Comparison of ENCODE assay signal across 11 mouse cellular contexts in genomic region chr8:124278956-124279689, GRCm38 (mm10). TPM values are rescaled to one million over a fixed set of nuclear protein-coding genes. Genes with fewer than 3 reads are reported as not detected.
DNase-seq lines count a peak whose midpoint lies in the region; ATAC-seq and TF ChIP-seq lines count a peak whose summit lies in the region.
"Had no signal": no experiment of that assay in that cellular context is flagged by ENCODE, and none has a peak within 500 bp of the region (broad histone marks: within the 10 kb centered on the region; RNA-seq: fewer than 3 reads in every experiment).

No protein-coding gene starts in this region.

- no peak for TF ChIP-seq CTCF in Patski (IDR thresholded peaks at IDR 0.05)

- H3K4me2 ChIP-seq in intestine, embryonic 16.5 days (ENCODE audit: low read depth, low read length) = no peak overlapping the region
- H3K4me2 ChIP-seq: embryonic facial prominence, embryonic 15.5 days had no signal

- no peak overlapping the region for H3K9ac ChIP-seq in intestine, embryonic 16.5 days (ENCODE audit: low read depth, low read length)
- H3K9ac ChIP-seq: embryonic facial prominence, embryonic 15.5 days had no signal

- no peaks in the 10 kb centered on the region; the same call in 1 of the 2 replicates for H3K36me3 ChIP-seq in intestine, embryonic 16.5 days (ENCODE audit: control insufficient read depth, insufficient read depth, low read length)
- no peaks in the 10 kb centered on the region for H3K36me3 ChIP-seq in macrophage (ENCODE audit: inconsistent target)

- 62% methylated on average over 7 of the region's 7 CpGs for WGBS in intestine, embryonic 16.5 days
- 53% methylated on average over 7 of the region's 7 CpGs for WGBS in macrophage (ENCODE audit: missing documents)

- peak; percentile 40 to 48 for DNase-seq in kidney, adult 8-10 months
- no peak for DNase-seq in kidney, postnatal 4 days
- no peak for DNase-seq in Patski (ENCODE audit: low read depth, low spot score)
- no peak for DNase-seq in adrenal gland, postnatal 36 days
- DNase-seq in adrenal gland, postnatal 14 days = no peak
- DNase-seq: heart, adult 11 months; heart, postnatal 10 days; right cerebral cortex, postnatal 4 days had no signal

- CTCF ChIA-PET in Patski (lab: Charles Lee) = interaction anchor here (1.4 kb wide), 1 partner anchor 38 kb away, joined by 4 read pairs; no protein-coding TSS in a partner anchor

- no peak overlapping the region for H3K27ac ChIP-seq in intestine, embryonic 16.5 days (ENCODE audit: low read length)
- peak overlapping the region; percentile 34 for H3K27ac ChIP-seq in macrophage
- H3K27ac ChIP-seq: embryonic facial prominence, embryonic 15.5 days had no signal

- in situ Hi-C loops in Patski (cut with MboI; ENCODE audit: low pct_unique_long_range_greater_than_20kb) = no loop called here

- H3K9me3 ChIP-seq in intestine, embryonic 16.5 days (ENCODE audit: control insufficient read depth, low read length) = no peaks in the 10 kb centered on the region
- H3K9me3 ChIP-seq: embryonic facial prominence, embryonic 15.5 days had no signal

- peaks cover 97% of the 10 kb centered on the region; the same call in 1 of the 2 replicates for H3K79me2 ChIP-seq in macrophage (ENCODE audit: inconsistent target)

- no peaks in the 10 kb centered on the region for H3K27me3 ChIP-seq in Patski
- H3K27me3 ChIP-seq in intestine, embryonic 16.5 days (replicated peaks; ENCODE audit: control insufficient read depth, insufficient read depth, low read length) = no peaks in the 10 kb centered on the region
- H3K27me3 ChIP-seq: embryonic facial prominence, embryonic 15.5 days had no signal

- H3K4me1 ChIP-seq in intestine, embryonic 16.5 days (ENCODE audit: control insufficient read depth, insufficient read depth, low read length) = peaks cover 39% of the 10 kb centered on the region

- POLR2A ChIA-PET in Patski (lab: Charles Lee) = interaction anchor here (0.6 to 1.3 kb wide), 3 partner anchors 10 to 268 kb away, joined by 3 to 4 read pairs (median 4); no protein-coding TSS in a partner anchor

- peak; percentile 13 for ATAC-seq in Patski
- ATAC-seq in intestine, embryonic 16.5 days = peak; percentile 43; the same call in 1 of the 2 replicates

- no peak overlapping the region for H3K4me3 ChIP-seq in intestine, embryonic 16.5 days (ENCODE audit: low read length)
- no peak overlapping the region for H3K4me3 ChIP-seq in macrophage (ENCODE audit: inconsistent target)
- H3K4me3 ChIP-seq: embryonic facial prominence, embryonic 15.5 days had no signal

RNA-seq across cellular contexts. Expression of gene Galnt2, which starts 47.9 kb away (rescaled TPM):
- polyA plus RNA-seq in Patski (2021) (129 TPM), macrophage (2018) (17.5 to 77.0 TPM (median 62.9 TPM) in 3 replicates)
- polyA plus RNA-seq in intestine, embryonic 16.5 days (2015; fragmentation: Nextera tagmentation; extraction: Ambion mirVana) = 35.1 and 35.9 TPM in 2 replicates
- total RNA-seq in macrophage (2018; cell fraction: chromatin; rRNA removed) = 10 to 100 TPM in 24 of 26 experiments, 1 to 10 TPM in 2; 4.9 to 60.2 (median 43.4) TPM
- 10 to 100 TPM; 21.6 to 67.0 (median 54.9) TPM for total RNA-seq in macrophage (2018; cell fraction: cytosol; rRNA removed)
- 100 to 1,000 TPM in 1 of 26 experiments, 10 to 100 TPM in 25; 18.9 to 105 (median 49.4) TPM for total RNA-seq in macrophage (2018; cell fraction: nucleus; rRNA removed)
- total RNA-seq in adrenal gland, postnatal 36 days (2021) = 10 to 100 TPM; 58.1 to 62.7 TPM
- total RNA-seq in adrenal gland, postnatal 14 days (2021) = 45.4 and 57.5 TPM in 2 replicates

Comparison
In these comparisons a context has a peak if more than half of its experiments do, and no peak if none do; other contexts are left out.
1. DNase-seq: peak in kidney, adult 8-10 months (2 of 2); none in kidney, postnatal 4 days (0 of 2), Patski (single experiment), adrenal gland, postnatal 36 days (0 of 2) and adrenal gland, postnatal 14 days (single experiment).